Mouse (Mus musculus) midbrain, embryonic 14.5 days (tissue): ENCODE measurements at regions not wholly inside any gene's neighbourhood (a gene's known extent, or its start where the extent isn't known, plus 50 kb on each side); places are given as distances from the start of the nearest gene placed in this dataset.

Experiments used
- ATAC-seq: fragments of 200-750 bp; cut with Nextera tagmentation; 2 replicates; pipeline ENCODE4 v1.8.0; 2017; ENCODE audit warnings: moderate number of reproducible peaks, moderate library complexity; ENCODE audit not compliant: low FRiP score, low TSS enrichment
- DNase-seq: peaks from one replicate; pipeline ENCODE4 v3.0.0-alpha.2; 2015
- H3K27ac ChIP-seq: fragments of 300-500 bp; sonication (generic); replicated peaks from 2 replicates; pipeline ENCODE4 v1.5.1; 2014; ENCODE audit warnings: mild to moderate bottlenecking, low read depth, low read length, moderate library complexity
- H3K27me3 ChIP-seq: fragments of 300-500 bp; sonication (generic); 2 replicates; pipeline ENCODE4 v1.6.1; 2014; ENCODE audit warnings: low read length, control low read depth, mixed read lengths; ENCODE audit not compliant: control insufficient read depth, insufficient read depth
- H3K36me3 ChIP-seq: fragments of 300-500 bp; sonication (generic); 2 replicates; pipeline ENCODE4 v1.6.1; 2014; ENCODE audit warnings: low read length, control low read depth; ENCODE audit not compliant: control insufficient read depth, insufficient read depth
- H3K4me1 ChIP-seq: fragments of 300-500 bp; sonication (generic); 2 replicates; pipeline ENCODE4 v1.6.1; 2014; ENCODE audit warnings: mild to moderate bottlenecking, antibody characterized with exemption, low read length, control low read depth; ENCODE audit not compliant: control insufficient read depth, insufficient read depth
- H3K4me2 ChIP-seq: fragments of 300-500 bp; sonication (generic); 2 replicates; pipeline ENCODE4 v1.6.1; 2014; ENCODE audit warnings: mild to moderate bottlenecking, low read length, moderate library complexity
- H3K4me3 ChIP-seq: fragments of 300-500 bp; sonication (generic); replicated peaks from 2 replicates; pipeline ENCODE4 v1.5.1; 2014; ENCODE audit warnings: low read depth, low read length
- H3K9ac ChIP-seq: fragments of 300-500 bp; sonication (generic); replicated peaks from 2 replicates; pipeline ENCODE4 v1.6.1; 2014; ENCODE audit warnings: mild to moderate bottlenecking, low read length, moderate library complexity
- H3K9me3 ChIP-seq: fragments of 300-500 bp; sonication (generic); 2 replicates; pipeline ENCODE4 v1.6.1; 2016; ENCODE audit warnings: low read length, control low read depth, mixed read lengths; ENCODE audit not compliant: control insufficient read depth
- WGBS: fragments of 180-500 bp; shearing (Covaris S2); extraction: QIAGEN DNeasy Blood & Tissue Kit; methylation state at CpG from one replicate; pipeline ENCODE4 v1.1.7; 2014; 5-methylcytosine and 5-hydroxymethylcytosine counted together

DNA sequence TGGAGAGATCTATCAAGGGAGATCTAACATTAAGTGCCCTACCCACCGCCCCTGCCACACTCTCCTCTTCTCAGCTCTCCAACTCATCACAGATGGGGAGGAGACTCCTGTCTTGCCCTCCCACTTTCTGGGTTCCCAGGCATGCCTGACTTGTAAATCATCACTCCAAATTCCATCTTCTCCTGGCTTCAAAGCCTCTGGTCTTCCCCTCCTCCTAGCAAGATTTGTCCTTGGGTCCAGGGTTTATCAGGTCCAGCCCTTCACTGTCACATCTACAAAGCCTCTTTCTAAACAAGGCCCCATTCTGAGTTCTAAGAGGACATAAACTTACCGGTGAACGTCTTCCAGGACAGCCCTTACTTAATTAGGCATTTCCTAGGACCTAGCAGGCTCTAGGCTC, 73.3 kb upstream of the Col5a1 start:
- Histone ChIP-seq H3K4me2 (no peak overlapping the region), H3K27me3 (no peaks in the 10 kb centered on the region), H3K9ac (no peak overlapping the region), H3K4me1 (no peaks in the 10 kb centered on the region), H3K27ac (no peak overlapping the region), H3K36me3 (no peaks in the 10 kb centered on the region), H3K9me3 (no peaks in the 10 kb centered on the region), H3K4me3 (no peak overlapping the region)
- 78% methylated on average over 3 of the region's 3 CpGs for WGBS
- DNase-seq: no peak
- no peak for ATAC-seq

DNA sequence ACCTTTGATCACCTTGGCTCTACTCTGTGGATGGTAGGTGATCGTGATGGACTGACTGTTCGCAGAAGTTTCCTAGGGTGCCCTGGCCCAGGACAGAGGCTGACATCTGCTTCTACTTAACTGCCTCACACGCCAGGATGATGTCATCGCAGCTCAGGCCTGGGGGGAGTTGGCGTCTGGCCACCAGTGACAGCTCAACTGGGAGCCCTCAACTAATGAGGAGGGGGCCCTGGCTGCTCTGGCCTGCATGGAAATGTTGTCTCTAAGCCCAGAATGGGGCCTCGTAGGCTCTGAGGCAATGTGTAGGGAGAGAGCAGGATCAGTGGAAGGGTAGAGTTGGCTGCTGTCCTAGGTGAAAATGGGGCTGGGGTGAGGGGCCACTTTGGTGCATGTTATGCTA, 72.9 kb upstream of the Col5a1 start:
- Histone ChIP-seq H3K36me3 (no peaks in the 10 kb centered on the region), H3K27ac (no peak overlapping the region), H3K9me3 (no peaks in the 10 kb centered on the region), H3K4me2 (no peak overlapping the region), H3K4me3 (no peak overlapping the region), H3K4me1 (no peaks in the 10 kb centered on the region), H3K9ac (no peak overlapping the region), H3K27me3 (no peaks in the 10 kb centered on the region)
- no peak for ATAC-seq
- peak; percentile 25 for DNase-seq
- 70% methylated on average over 6 of the region's 6 CpGs for WGBS

DNA sequence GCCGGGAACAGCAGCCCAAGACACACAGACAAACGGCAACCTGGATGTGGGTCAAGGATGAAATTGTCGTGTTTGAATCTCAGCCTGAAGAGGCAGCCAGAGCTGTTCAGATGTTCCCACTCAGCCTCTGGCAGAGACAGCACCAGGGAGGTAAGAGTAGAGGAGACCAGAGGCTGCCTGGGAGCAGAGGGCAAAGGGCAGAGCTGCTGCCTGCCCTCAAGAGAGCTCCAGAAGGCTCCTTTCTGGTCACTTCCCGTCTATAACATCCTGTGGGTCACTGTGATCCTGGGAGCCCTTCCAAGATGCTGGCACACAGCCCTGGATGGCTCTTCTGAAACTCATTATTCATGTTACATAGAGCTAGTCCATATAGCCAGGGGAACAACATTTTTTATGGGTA, 67.6 kb upstream of the Col5a1 start:
- Histone ChIP-seq H3K4me2 (no peak overlapping the region), H3K4me1 (no peaks in the 10 kb centered on the region), H3K27ac (no peak overlapping the region), H3K4me3 (no peak overlapping the region), H3K36me3 (no peaks in the 10 kb centered on the region), H3K9ac (no peak overlapping the region), H3K9me3 (no peaks in the 10 kb centered on the region), H3K27me3 (no peaks in the 10 kb centered on the region)
- no peak for ATAC-seq
- peak; percentile 35 for DNase-seq
- WGBS: 60% methylated on average over 4 of the region's 4 CpGs

GRCm38 (mm10) chr2:27826826-27827225, 59.4 kb upstream of the Col5a1 start:
- Histone ChIP-seq H3K9ac (no peak overlapping the region), H3K4me2 (no peak overlapping the region), H3K9me3 (no peaks in the 10 kb centered on the region), H3K4me3 (no peak overlapping the region), H3K27me3 (no peaks in the 10 kb centered on the region), H3K4me1 (no peaks in the 10 kb centered on the region), H3K36me3 (no peaks in the 10 kb centered on the region), H3K27ac (no peak overlapping the region)
- 84% methylated on average over 2 of the region's 2 CpGs for WGBS
- no peak for ATAC-seq
- DNase-seq: no peak

DNA sequence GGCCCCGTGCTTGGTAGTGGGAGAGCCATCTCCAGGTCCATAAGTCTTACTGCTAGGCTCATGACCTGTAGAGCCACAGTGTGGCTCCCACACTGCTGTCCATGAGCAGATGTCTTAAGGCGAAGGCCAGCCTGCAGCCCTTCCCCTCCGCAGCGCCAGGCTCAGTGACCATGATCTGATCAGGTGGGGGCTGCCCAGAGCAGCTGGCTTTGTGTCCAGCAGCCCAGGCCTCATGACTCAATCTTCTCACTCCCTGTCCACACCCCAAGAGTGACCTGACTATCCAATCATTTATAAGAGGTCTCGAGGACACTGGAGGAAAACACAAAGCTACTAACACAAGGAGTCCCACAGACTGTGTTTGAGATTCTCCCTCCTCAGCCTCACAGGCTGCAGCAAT, 58.6 kb upstream of the Col5a1 start:
- Histone ChIP-seq H3K9me3 (no peaks in the 10 kb centered on the region), H3K9ac (no peak overlapping the region), H3K27me3 (no peaks in the 10 kb centered on the region), H3K36me3 (no peaks in the 10 kb centered on the region), H3K4me1 (no peaks in the 10 kb centered on the region), H3K4me2 (no peak overlapping the region), H3K4me3 (no peak overlapping the region), H3K27ac (no peak overlapping the region)
- no peak for DNase-seq
- WGBS: 89% methylated on average over 5 of the region's 5 CpGs
- no peak for ATAC-seq

- DNase-seq (no peak), ATAC-seq (no peak)
- 88% methylated on average over 6 of the region's 6 CpGs for WGBS
Observed at GRCm38 (mm10) chr2:27828237-27828636, 58.0 kb upstream of the Col5a1 start.

GRCm38 (mm10) chr2:27829551-27829950, 56.7 kb upstream of the Col5a1 start:
- no peaks in the 10 kb centered on the region for H3K4me1 ChIP-seq
- no peak overlapping the region for H3K27ac ChIP-seq
- no peaks in the 10 kb centered on the region for H3K36me3 ChIP-seq
- H3K9ac ChIP-seq: no peak overlapping the region
- no peaks in the 10 kb centered on the region for H3K9me3 ChIP-seq
- no peak for DNase-seq
- no peaks in the 10 kb centered on the region for H3K27me3 ChIP-seq
- no peak overlapping the region for H3K4me3 ChIP-seq
- 75% methylated on average over 5 of the region's 5 CpGs for WGBS
- ATAC-seq: no peak
- H3K4me2 ChIP-seq: no peak overlapping the region

More at GRCm38 (mm10) chr2:27828237-27828636, 58.0 kb upstream of the Col5a1 start:
- Histone ChIP-seq H3K36me3 (no peaks in the 10 kb centered on the region), H3K4me2 (no peak overlapping the region), H3K27me3 (no peaks in the 10 kb centered on the region), H3K4me1 (no peaks in the 10 kb centered on the region), H3K4me3 (no peak overlapping the region), H3K27ac (no peak overlapping the region), H3K9ac (no peak overlapping the region), H3K9me3 (no peaks in the 10 kb centered on the region)

DNA sequence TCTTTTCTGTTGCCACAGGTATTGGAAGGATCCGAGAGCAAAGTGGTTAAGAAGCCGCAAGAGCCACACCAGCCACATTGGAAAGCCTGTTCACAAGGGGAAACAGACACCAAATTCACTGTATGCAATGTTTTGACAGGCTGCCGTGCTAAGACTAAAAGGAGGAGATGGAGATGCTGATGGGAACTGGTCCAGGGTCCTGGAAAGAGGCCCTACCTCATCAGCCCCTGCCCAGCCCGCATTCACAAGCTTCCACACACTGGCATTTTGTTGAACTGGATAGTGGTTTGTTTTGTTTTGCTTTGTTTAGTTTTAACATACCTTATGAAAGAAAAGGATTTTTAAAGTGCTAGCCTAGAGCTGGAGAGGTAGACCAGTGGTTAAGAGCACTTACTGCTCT, 51.3 kb upstream of the Col5a1 start:
- Histone ChIP-seq H3K27me3 (no peaks in the 10 kb centered on the region), H3K9ac (no peak overlapping the region), H3K36me3 (no peaks in the 10 kb centered on the region), H3K4me2 (no peak overlapping the region), H3K27ac (no peak overlapping the region), H3K9me3 (no peaks in the 10 kb centered on the region), H3K4me3 (no peak overlapping the region), H3K4me1 (peaks cover 21% of the 10 kb centered on the region)
- 89% methylated on average over 4 of the region's 4 CpGs for WGBS
- DNase-seq (no peak), ATAC-seq (no peak)

DNA sequence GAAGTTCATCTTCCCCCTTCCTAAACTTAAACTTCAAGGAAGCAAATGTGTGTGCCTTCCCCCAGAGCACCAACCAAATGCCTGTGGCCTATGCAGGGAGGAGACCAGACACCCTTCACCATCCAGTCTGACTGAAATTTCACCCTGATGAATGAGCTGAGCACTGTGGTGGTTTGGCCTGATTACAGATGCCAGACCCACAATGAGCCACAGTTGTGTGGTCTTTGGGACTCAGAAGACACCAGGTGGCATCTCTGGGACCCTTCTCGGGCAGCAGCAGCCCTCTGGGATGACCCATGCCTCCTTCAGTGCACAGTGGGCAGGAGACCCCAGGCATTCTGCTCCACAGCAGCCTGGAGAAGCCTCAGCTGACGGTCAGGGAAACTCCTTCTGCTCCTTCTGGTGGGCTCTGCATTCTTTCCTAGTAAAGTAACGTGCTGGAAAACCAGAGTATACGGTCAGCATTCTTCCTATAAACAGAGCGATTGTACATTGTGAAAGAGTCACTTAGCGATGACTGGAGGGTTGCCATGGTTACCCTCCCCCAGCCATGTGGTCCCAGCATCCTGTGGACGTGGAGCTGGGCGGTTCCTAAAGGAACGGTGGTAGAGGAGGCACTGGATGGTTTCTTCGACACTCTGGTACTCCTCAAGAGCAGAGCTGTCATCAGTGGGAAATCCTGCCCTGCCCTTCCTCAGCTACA, 50.3 kb upstream of the Col5a1 start:
- Histone ChIP-seq H3K27me3 (no peaks in the 10 kb centered on the region), H3K27ac (peak overlapping the region; percentile 58; the same call in 1 of the 2 replicates), H3K36me3 (no peaks in the 10 kb centered on the region), H3K4me3 (no peak overlapping the region), H3K9me3 (no peaks in the 10 kb centered on the region), H3K4me2 (no peak overlapping the region), H3K9ac (no peak overlapping the region; the same call in 1 of the 2 replicates), H3K4me1 (peaks cover 21% of the 10 kb centered on the region)
- 18% methylated on average over 10 of the region's 10 CpGs for WGBS
- peak; percentile 77 for DNase-seq
- ATAC-seq: no peak
